In the genomic region with DNA sequence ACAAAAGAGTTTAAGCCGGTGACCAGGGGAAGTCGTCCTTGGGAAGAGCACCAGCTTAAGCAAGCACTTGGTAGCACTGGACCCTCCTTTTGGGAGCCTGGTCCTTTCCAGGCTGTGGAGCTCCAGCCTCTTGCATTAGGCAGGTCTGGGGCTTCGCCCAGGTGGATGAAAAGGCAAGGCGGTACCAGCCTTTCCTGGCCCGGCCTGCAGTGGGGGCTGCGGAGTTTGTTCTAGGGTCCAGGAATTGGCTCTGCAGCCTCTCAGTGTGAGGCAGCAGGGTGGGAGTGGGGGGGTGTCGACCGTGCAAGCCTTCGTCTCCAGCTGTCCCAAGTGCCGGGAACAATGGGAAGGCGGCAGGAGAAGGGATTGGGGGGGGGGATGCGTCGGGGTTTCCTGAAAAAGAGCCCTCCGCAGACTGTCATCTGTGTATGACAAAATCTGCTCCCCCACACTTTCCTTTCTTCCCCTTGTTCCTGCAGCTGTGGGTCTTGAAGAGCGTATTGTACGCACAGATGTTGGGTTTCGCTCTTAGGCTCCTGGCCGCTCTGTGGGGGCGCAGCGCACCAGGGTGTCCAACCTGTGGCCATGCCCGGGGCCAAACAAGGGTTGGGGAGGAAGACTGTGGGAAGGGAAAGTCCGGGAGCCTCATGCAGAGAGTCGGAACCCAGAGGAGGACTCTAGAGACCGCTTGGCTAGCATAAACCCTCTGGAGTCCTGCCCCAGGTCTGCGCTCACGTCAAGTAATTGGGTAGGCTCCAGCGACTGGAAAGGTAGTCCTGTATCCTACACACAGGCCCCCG, we compare ENCODE assay signal across 8 mouse cellular contexts.
A peak's percentile ranks its signal among the peaks of the same experiment; 100 is the strongest.
DNase-seq lines count a peak whose midpoint lies in the region; ATAC-seq and TF ChIP-seq lines count a peak whose summit lies in the region.

No protein-coding gene starts in this region.

- 10% methylated on average over 26 of the region's 28 CpGs for WGBS in lung, postnatal 0 days
- WGBS in forebrain, embryonic 11.5 days = 2% methylated on average over 28 of the region's 28 CpGs
- 5% methylated on average over 28 of the region's 28 CpGs for WGBS in limb, embryonic 13.5 days
- 9% methylated on average over 28 of the region's 28 CpGs for WGBS in stomach, embryonic 15.5 days

- H3K4me3 ChIP-seq in lung, postnatal 0 days (ENCODE audit: low read depth, low read length) = no peak overlapping the region
- peak overlapping the region; percentile 53 for H3K4me3 ChIP-seq in forebrain, embryonic 11.5 days (ENCODE audit: low read depth, low read length)
- H3K4me3 ChIP-seq in limb, embryonic 13.5 days = peak overlapping the region; percentile 64
- no peak overlapping the region; the same call in 1 of the 2 replicates for H3K4me3 ChIP-seq in stomach, embryonic 15.5 days (replicated peaks)

- TF ChIP-seq EP300 in lung, postnatal 0 days (IDR thresholded peaks at IDR 0.05) = no peak

- no peak for DNase-seq in lung, postnatal 0 days (ENCODE audit: low spot score)
- no peak for DNase-seq in lung, adult 18-20 months
- peak; percentile 72 for DNase-seq in forebrain, embryonic 11.5 days (ENCODE audit: low spot score)
- DNase-seq in spleen, postnatal 10 days (ENCODE audit: low spot score in 2 of 2) = no peak
- no peak for DNase-seq in spleen, adult 12 weeks (ENCODE audit: low spot score)
- DNase-seq in adrenal gland, adult 8-10 months = no peak

- peaks cover 66% of the 10 kb centered on the region for H3K27me3 ChIP-seq in lung, postnatal 0 days (replicated peaks; ENCODE audit: insufficient read depth, low read length)
- peaks cover 51% of the 10 kb centered on the region for H3K27me3 ChIP-seq in forebrain, embryonic 11.5 days (ENCODE audit: control insufficient read depth, insufficient read depth, low read length)
- H3K27me3 ChIP-seq in limb, embryonic 13.5 days = peaks cover 93% of the 10 kb centered on the region
- H3K27me3 ChIP-seq in stomach, embryonic 15.5 days (replicated peaks) = peaks cover 67% of the 10 kb centered on the region

- ATAC-seq in lung, postnatal 0 days = no peak
- ATAC-seq in forebrain, embryonic 11.5 days (replicated peaks; ENCODE audit: low FRiP score) = 0 out of 2 replicates have a peak, but pooled peaks have one; percentile 4
- no peak for ATAC-seq in limb, embryonic 13.5 days (ENCODE audit: low FRiP score, low read depth)
- no peak for ATAC-seq in stomach, embryonic 15.5 days (ENCODE audit: insufficient read depth, low FRiP score, low read depth)

- H3K4me2 ChIP-seq in lung, postnatal 0 days (replicated peaks; ENCODE audit: low read depth, low read length) = peak overlapping the region; percentile 22
- H3K4me2 ChIP-seq in forebrain, embryonic 11.5 days (ENCODE audit: low read depth, low read length, severe bottlenecking) = peak overlapping the region; percentile 66
- H3K4me2 ChIP-seq in limb, embryonic 13.5 days (replicated peaks) = peak overlapping the region; percentile 92
- H3K4me2 ChIP-seq in stomach, embryonic 15.5 days = peak overlapping the region; percentile 85

- no peaks in the 10 kb centered on the region for H3K36me3 ChIP-seq in lung, postnatal 0 days (ENCODE audit: insufficient read depth, low read length)
- no peaks in the 10 kb centered on the region for H3K36me3 ChIP-seq in forebrain, embryonic 11.5 days (ENCODE audit: control insufficient read depth, insufficient read depth, low read length)
- H3K36me3 ChIP-seq in limb, embryonic 13.5 days = no peaks in the 10 kb centered on the region
- H3K36me3 ChIP-seq in stomach, embryonic 15.5 days = no peaks in the 10 kb centered on the region

- TF ChIP-seq CTCF in lung, postnatal 0 days (IDR thresholded peaks at IDR 0.05) = no peak

- no peaks in the 10 kb centered on the region for H3K4me1 ChIP-seq in lung, postnatal 0 days (ENCODE audit: insufficient read depth, low read depth, low read length)
- H3K4me1 ChIP-seq in forebrain, embryonic 11.5 days (replicated peaks; ENCODE audit: control insufficient read depth, insufficient read depth, low read length) = peaks cover 24% of the 10 kb centered on the region
- peaks cover 46% of the 10 kb centered on the region for H3K4me1 ChIP-seq in limb, embryonic 13.5 days
- H3K4me1 ChIP-seq in stomach, embryonic 15.5 days = 0 out of 2 replicates have a peak, but pooled peaks cover 5% of the 10 kb centered on the region

- no peaks in the 10 kb centered on the region for H3K9me3 ChIP-seq in lung, postnatal 0 days (ENCODE audit: low read length)
- H3K9me3 ChIP-seq in forebrain, embryonic 11.5 days (ENCODE audit: control insufficient read depth, low read length) = no peaks in the 10 kb centered on the region
- H3K9me3 ChIP-seq in limb, embryonic 13.5 days = no peaks in the 10 kb centered on the region
- no peaks in the 10 kb centered on the region for H3K9me3 ChIP-seq in stomach, embryonic 15.5 days

- no peak overlapping the region for H3K27ac ChIP-seq in lung, postnatal 0 days (ENCODE audit: low read length)
- H3K27ac ChIP-seq in forebrain, embryonic 11.5 days (ENCODE audit: low read depth, low read length) = peak overlapping the region; percentile 88
- no peak overlapping the region for H3K27ac ChIP-seq in limb, embryonic 13.5 days
- no peak overlapping the region for H3K27ac ChIP-seq in stomach, embryonic 15.5 days

- H3K9ac ChIP-seq in lung, postnatal 0 days (replicated peaks; ENCODE audit: low read depth) = no peak overlapping the region
- peak overlapping the region; percentile 68 for H3K9ac ChIP-seq in forebrain, embryonic 11.5 days (ENCODE audit: low read length)
- no peak overlapping the region for H3K9ac ChIP-seq in limb, embryonic 13.5 days
- no peak overlapping the region for H3K9ac ChIP-seq in stomach, embryonic 15.5 days

Comparison
In these comparisons a context has a peak if more than half of its experiments do, and no peak if none do; other contexts are left out.
1. H3K4me2 ChIP-seq: peak in every context shown above with its lines; median percentile 92 in limb, embryonic 13.5 days; 85 in stomach, embryonic 15.5 days; 66 in forebrain, embryonic 11.5 days; 22 in lung, postnatal 0 days.
2. H3K4me3 ChIP-seq: peak in forebrain, embryonic 11.5 days (single experiment) and limb, embryonic 13.5 days (single experiment); none in lung, postnatal 0 days (single experiment) and stomach, embryonic 15.5 days (single experiment).